ENCODE assay signal across 8 mouse cellular contexts in genomic region chrX:140599561-140600409, GRCm38 (mm10). TPM values are rescaled to one million over a fixed set of nuclear protein-coding genes. Genes with fewer than 3 reads are reported as not detected.
DNase-seq lines count a peak whose midpoint lies in the region; ATAC-seq lines count a peak whose summit lies in the region.

No protein-coding gene starts in this region.

- H3K4me2 ChIP-seq in liver, embryonic 12.5 days: peak overlapping the region; percentile 83
- peak overlapping the region; percentile 75 for H3K4me2 ChIP-seq in neural tube, embryonic 13.5 days

- H3K36me3 ChIP-seq in liver, embryonic 12.5 days: no peaks in the 10 kb centered on the region
- no peaks in the 10 kb centered on the region for H3K36me3 ChIP-seq in neural tube, embryonic 13.5 days

- H3K4me1 ChIP-seq in liver, embryonic 12.5 days: peaks cover 8% of the 10 kb centered on the region; the same call in 1 of the 2 replicates
- peaks cover 8% of the 10 kb centered on the region; the same call in 1 of the 2 replicates for H3K4me1 ChIP-seq in neural tube, embryonic 13.5 days (replicated peaks)

- H3K9me3 ChIP-seq in liver, embryonic 12.5 days (replicated peaks): no peaks in the 10 kb centered on the region
- H3K9me3 ChIP-seq in neural tube, embryonic 13.5 days: no peaks in the 10 kb centered on the region

- no peak; the same call in 1 of the 2 replicates for ATAC-seq in liver, embryonic 12.5 days
- no peak; the same call in 1 of the 2 replicates for ATAC-seq in neural tube, embryonic 13.5 days (ENCODE audit: low read depth)

- H3K27me3 ChIP-seq in liver, embryonic 12.5 days (replicated peaks): peaks cover 65% of the 10 kb centered on the region
- H3K27me3 ChIP-seq in neural tube, embryonic 13.5 days: peaks cover 73% of the 10 kb centered on the region

- peak; percentile 1 for DNase-seq in left cerebral cortex, postnatal 4 days
- no peak for DNase-seq in left cerebral cortex, adult 8-10 months (ENCODE audit: low spot score in 2 of 2)
- DNase-seq in cerebellum, adult 8-10 months: peak; percentile 4
- peak; percentile 13 to 25 for DNase-seq in heart, postnatal 10 days
- no peak for DNase-seq in layer of hippocampus, adult 9-11 months
- no peak for DNase-seq in frontal cortex, postnatal 10 days (ENCODE audit: low spot score in 2 of 2)

- H3K9ac ChIP-seq in liver, embryonic 12.5 days: peak overlapping the region; percentile 48; the same call in 1 of the 2 replicates
- H3K9ac ChIP-seq in neural tube, embryonic 13.5 days: peak overlapping the region; percentile 58; the same call in 1 of the 2 replicates

- WGBS in liver, embryonic 12.5 days (ENCODE audit: insufficient replicate concordance): 15% methylated on average over 60 of the region's 78 CpGs
- WGBS in neural tube, embryonic 13.5 days: 23% methylated on average over 77 of the region's 78 CpGs

- no peak overlapping the region for H3K27ac ChIP-seq in liver, embryonic 12.5 days
- H3K27ac ChIP-seq in neural tube, embryonic 13.5 days (replicated peaks): no peak overlapping the region

- peak overlapping the region; percentile 58 for H3K4me3 ChIP-seq in liver, embryonic 12.5 days
- H3K4me3 ChIP-seq in neural tube, embryonic 13.5 days: peak overlapping the region; percentile 51

- intact Hi-C loops in left cerebral cortex, postnatal 4 days (cut with DNase I): loop anchor here (10.0 kb wide), 1 partner anchor 105 kb away; no protein-coding TSS in a partner anchor
- intact Hi-C loops in heart, postnatal 10 days (cut with DNase I): loop anchor here (1.0 to 10.0 kb wide), 5 partner anchors 56 to 185 kb away; no protein-coding TSS in a partner anchor

RNA-seq across cellular contexts. Expression of gene Tsc22d3, which starts 0.7 kb away (rescaled TPM):
- total RNA-seq in left cerebral cortex, postnatal 4 days (2021): 10 to 100 TPM; 49.2 to 53.1 TPM
- 10 to 100 TPM; 88.4 to 97.1 (median 92.7) TPM for total RNA-seq in left cerebral cortex, adult 8-10 months (2022)
- total RNA-seq in heart, postnatal 10 days (2021): 100 to 1,000 TPM; 138 to 195 TPM
- polyA plus RNA-seq in liver, embryonic 12.5 days (2016; fragmentation: Nextera tagmentation; extraction: Ambion mirVana): 16.0 and 17.1 TPM in 2 replicates
- 135 and 143 TPM in 2 replicates for polyA plus RNA-seq in neural tube, embryonic 13.5 days (2015; fragmentation: Nextera tagmentation; extraction: Ambion mirVana)

Comparison
In these comparisons a context has a peak if more than half of its experiments do, and no peak if none do; other contexts are left out.
1. DNase-seq: peak in left cerebral cortex, postnatal 4 days (single experiment), cerebellum, adult 8-10 months (single experiment) and heart, postnatal 10 days (2 of 2); none in left cerebral cortex, adult 8-10 months (0 of 2), layer of hippocampus, adult 9-11 months (single experiment) and frontal cortex, postnatal 10 days (0 of 2).